In genomic region chr1:132542762-132543306, GRCm38 (mm10) we compare ENCODE assay signal across 10 mouse cellular contexts. TPM values are rescaled to one million over a fixed set of nuclear protein-coding genes. Genes with fewer than 3 reads are reported as not detected.
DNase-seq lines count a peak whose midpoint lies in the region; ATAC-seq and TF ChIP-seq lines count a peak whose summit lies in the region.
"Had no signal": no experiment of that assay in that cellular context is flagged by ENCODE, and none has a peak within 500 bp of the region (broad histone marks: within the 10 kb centered on the region; RNA-seq: fewer than 3 reads in every experiment).

Gene Cntn2 (minus strand): TSS chr1:132543256.

- H3K9me3 ChIP-seq in kidney, embryonic 16.5 days (ENCODE audit: low read length), result no peaks in the 10 kb centered on the region
- no peaks in the 10 kb centered on the region for H3K9me3 ChIP-seq in embryonic facial prominence, embryonic 11.5 days (replicated peaks; ENCODE audit: control insufficient read depth, low read length)
- no peaks in the 10 kb centered on the region for H3K9me3 ChIP-seq in midbrain, embryonic 15.5 days
- H3K9me3 ChIP-seq: G1E had no signal

- no peak for ATAC-seq in kidney, embryonic 16.5 days (ENCODE audit: low FRiP score, low TSS enrichment)
- peak; percentile 20; the same call in 1 of the 2 replicates for ATAC-seq in embryonic facial prominence, embryonic 11.5 days (replicated peaks; ENCODE audit: insufficient number of reproducible peaks, low FRiP score, low TSS enrichment, low read depth)
- peak; percentile 91 for ATAC-seq in midbrain, embryonic 15.5 days (replicated peaks)

- H3K4me1 ChIP-seq in kidney, embryonic 16.5 days (ENCODE audit: insufficient read depth, low read length), result peaks cover 27% of the 10 kb centered on the region
- peaks cover 4% of the 10 kb centered on the region; the same call in 1 of the 2 replicates for H3K4me1 ChIP-seq in embryonic facial prominence, embryonic 11.5 days (ENCODE audit: control insufficient read depth, insufficient read depth, low read length)
- peaks cover 43% of the 10 kb centered on the region for H3K4me1 ChIP-seq in midbrain, embryonic 15.5 days

- no peak for DNase-seq in kidney, postnatal 10 days
- peak; percentile 64 for DNase-seq in embryonic facial prominence, embryonic 11.5 days (ENCODE audit: low spot score)
- DNase-seq in layer of hippocampus, adult 2 months (ENCODE audit: low spot score in 2 of 2), result peak; percentile 64 to 78
- DNase-seq in adrenal gland, postnatal 10 days, result no peak
- no peak for DNase-seq in adrenal gland, adult 2 months
- no peak for DNase-seq in thymus, postnatal 25 days

- TF ChIP-seq CTCF in layer of hippocampus, adult 2 months (conservative IDR thresholded peaks at IDR 0.05), result no peak

- peak within 1 kb of the TSS; percentile 26 for H3K4me3 ChIP-seq in kidney, embryonic 16.5 days (ENCODE audit: low read length)
- H3K4me3 ChIP-seq in embryonic facial prominence, embryonic 11.5 days (ENCODE audit: low read depth, low read length), result peak within 1 kb of the TSS; percentile 29
- peak within 1 kb of the TSS; percentile 74 for H3K4me3 ChIP-seq in layer of hippocampus, adult 2 months
- peak within 1 kb of the TSS; percentile 52 for H3K4me3 ChIP-seq in midbrain, embryonic 15.5 days

- WGBS in kidney, embryonic 16.5 days, result 1% methylated on average over 30 of the region's 30 CpGs
- under 1% methylated on average over 30 of the region's 30 CpGs for WGBS in embryonic facial prominence, embryonic 11.5 days
- 1% methylated on average over 30 of the region's 30 CpGs for WGBS in midbrain, embryonic 15.5 days

- peak within 1 kb of the TSS; percentile 53 for H3K4me2 ChIP-seq in kidney, embryonic 16.5 days (replicated peaks; ENCODE audit: low read depth, low read length)
- H3K4me2 ChIP-seq in embryonic facial prominence, embryonic 11.5 days (ENCODE audit: low read depth, low read length), result peak within 1 kb of the TSS; percentile 56
- H3K4me2 ChIP-seq in midbrain, embryonic 15.5 days, result peak within 1 kb of the TSS; percentile 80

- H3K27me3 ChIP-seq in kidney, embryonic 16.5 days (ENCODE audit: insufficient read depth, low read length), result peaks cover 50% of the 10 kb centered on the region
- H3K27me3 ChIP-seq in embryonic facial prominence, embryonic 11.5 days (ENCODE audit: control insufficient read depth, insufficient read depth, low read length), result peaks cover 22% of the 10 kb centered on the region
- H3K27me3 ChIP-seq in midbrain, embryonic 15.5 days (replicated peaks), result no peaks in the 10 kb centered on the region

- H3K9ac ChIP-seq in kidney, embryonic 16.5 days (replicated peaks; ENCODE audit: low read length), result no peak within 1 kb of the TSS
- peak within 1 kb of the TSS; percentile 32; the same call in 1 of the 2 replicates for H3K9ac ChIP-seq in embryonic facial prominence, embryonic 11.5 days (replicated peaks; ENCODE audit: low read length)
- H3K9ac ChIP-seq in midbrain, embryonic 15.5 days, result peak within 1 kb of the TSS; percentile 70

- H3K36me3 ChIP-seq in kidney, embryonic 16.5 days (ENCODE audit: insufficient read depth, low read length), result no peaks in the 10 kb centered on the region
- no peaks in the 10 kb centered on the region for H3K36me3 ChIP-seq in embryonic facial prominence, embryonic 11.5 days (replicated peaks; ENCODE audit: control insufficient read depth, insufficient read depth, low read depth, low read length)
- no peaks in the 10 kb centered on the region for H3K36me3 ChIP-seq in midbrain, embryonic 15.5 days (replicated peaks)
- H3K36me3 ChIP-seq: G1E had no signal

- no peak within 1 kb of the TSS for H3K27ac ChIP-seq in kidney, embryonic 16.5 days (ENCODE audit: low read length)
- H3K27ac ChIP-seq in embryonic facial prominence, embryonic 11.5 days (replicated peaks; ENCODE audit: low read depth, low read length), result no peak within 1 kb of the TSS
- H3K27ac ChIP-seq in layer of hippocampus, adult 2 months, result peak within 1 kb of the TSS; percentile 92
- peak within 1 kb of the TSS; percentile 85 for H3K27ac ChIP-seq in midbrain, embryonic 15.5 days

RNA-seq across cellular contexts. Expression of gene Cntn2, which starts in this region (rescaled TPM):
- polyA plus RNA-seq in kidney, embryonic 16.5 days (2015; fragmentation: Nextera tagmentation; extraction: Ambion mirVana), result 0.25 and 0.58 TPM in 2 replicates
- 7.6 and 11.0 TPM in 2 replicates for polyA plus RNA-seq in embryonic facial prominence, embryonic 11.5 days (2014; fragmentation: Nextera tagmentation; extraction: Ambion mirVana)
- total RNA-seq in layer of hippocampus, adult 2 months (2021), result 10 to 100 TPM; 71.8 to 73.9 TPM
- polyA plus RNA-seq in midbrain, embryonic 15.5 days (2015; fragmentation: Nextera tagmentation; extraction: Ambion mirVana), result 38.9 and 44.0 TPM in 2 replicates
- under 1 TPM; 0.42 to 0.58 TPM for total RNA-seq in adrenal gland, postnatal 10 days (2021)
- total RNA-seq in adrenal gland, adult 2 months (2021), result not detected
- 0.07 and 0.22 TPM in 2 replicates for polyA plus RNA-seq in adrenal gland, adult 2 months (2012; rRNA removed)
- total RNA-seq: hematopoietic stem cell, adult 5-6 weeks had no signal
- polyA plus RNA-seq: G1E had no signal

Comparison
In these comparisons a context has a peak if more than half of its experiments do, and no peak if none do; other contexts are left out.
1. RNA of gene Cntn2 (total RNA-seq): 71.8 to 73.9 TPM in layer of hippocampus, adult 2 months; 0.42 to 0.58 TPM in adrenal gland, postnatal 10 days and not detected in adrenal gland, adult 2 months; every median in the first group is over 10 times any median in the second.
2. H3K27ac ChIP-seq: peak in layer of hippocampus, adult 2 months (single experiment) and midbrain, embryonic 15.5 days (single experiment); none in kidney, embryonic 16.5 days (single experiment) and embryonic facial prominence, embryonic 11.5 days (single experiment).
3. DNase-seq: peak in embryonic facial prominence, embryonic 11.5 days (single experiment) and layer of hippocampus, adult 2 months (2 of 2); none in kidney, postnatal 10 days (single experiment), adrenal gland, postnatal 10 days (single experiment), adrenal gland, adult 2 months (single experiment) and thymus, postnatal 25 days (single experiment).
4. Peak in every context shown above with its lines, with median percentiles within 50 percentile points of each other: H3K4me2 ChIP-seq and H3K4me3 ChIP-seq.